Mouse (Mus musculus) embryonic facial prominence, embryonic 12.5 days (tissue): ENCODE results near the gene F2. TPM values are rescaled to one million over a fixed set of nuclear protein-coding genes. Genes with fewer than 3 reads are reported as not detected.

Source experiments
- ATAC-seq: fragments of 200-750 bp; cut with Nextera tagmentation; 2 replicates; pipeline ENCODE4 v1.8.0; 2017; ENCODE audit not compliant: insufficient number of reproducible peaks, insufficient read depth, low FRiP score, low TSS enrichment
- H3K27ac ChIP-seq: fragments of 300-500 bp; sonication (generic); 2 replicates; pipeline ENCODE4 v1.5.1; 2016; ENCODE audit warnings: mild to moderate bottlenecking
- H3K27me3 ChIP-seq: fragments of 300-500 bp; sonication (generic); 2 replicates; pipeline ENCODE4 v1.6.1; 2016; ENCODE audit warnings: mild to moderate bottlenecking, moderate library complexity
- H3K36me3 ChIP-seq: fragments of 300-500 bp; sonication (generic); 2 replicates; pipeline ENCODE4 v1.6.1; 2016; ENCODE audit warnings: mild to moderate bottlenecking
- H3K4me1 ChIP-seq: fragments of 300-500 bp; sonication (generic); 2 replicates; pipeline ENCODE4 v1.6.1; 2016
- H3K4me2 ChIP-seq: fragments of 300-500 bp; sonication (generic); replicated peaks from 2 replicates; pipeline ENCODE4 v1.6.1; 2016; ENCODE audit warnings: mild to moderate bottlenecking, moderate library complexity
- H3K4me3 ChIP-seq: fragments of 300-500 bp; sonication (generic); 2 replicates; pipeline ENCODE4 v1.5.1; 2016; ENCODE audit warnings: mild to moderate bottlenecking
- H3K9ac ChIP-seq: fragments of 300-500 bp; sonication (generic); 2 replicates; pipeline ENCODE4 v1.6.1; 2016; ENCODE audit warnings: mild to moderate bottlenecking, moderate library complexity
- H3K9me3 ChIP-seq: fragments of 300-500 bp; sonication (generic); 2 replicates; pipeline ENCODE4 v1.6.1; 2016; ENCODE audit warnings: mild to moderate bottlenecking, moderate library complexity
- WGBS: fragments of 180-500 bp; shearing (Covaris S2); methylation state at CpG from one replicate; pipeline ENCODE4 v1.1.7; 2016; 5-methylcytosine and 5-hydroxymethylcytosine counted together
- polyA plus RNA-seq: library from polyadenylated mRNA; unstranded; fragments of >200 nt; fragmentation: Nextera tagmentation; extraction: Ambion mirVana; gene quantifications from 2 replicates; pipeline ENCODE4 v1.2.1, GENCODE M21; 2016

Gene F2
- polyA plus RNA-seq: 0.15 and 0.31 TPM in 2 replicates

- no peaks in the 10 kb centered on the region for H3K4me1 ChIP-seq
- H3K9me3 ChIP-seq: no peaks in the 10 kb centered on the region
- H3K4me2 ChIP-seq: no peak within 1 kb of the TSS
- no peak within 1 kb of the TSS for H3K27ac ChIP-seq
- H3K9ac ChIP-seq: no peak within 1 kb of the TSS
- 92% methylated on average over 8 of the region's 8 CpGs for WGBS
- H3K27me3 ChIP-seq: no peaks in the 10 kb centered on the region
- H3K4me3 ChIP-seq: no peak within 1 kb of the TSS
- ATAC-seq: no peak
- H3K36me3 ChIP-seq: no peaks in the 10 kb centered on the region
These were observed at the start of gene F2 for GRCm38 (mm10) chr2:91636229-91636628. Gene F2, minus strand, starts transcription at chr2:91636414.

- no peak overlapping the region for H3K9ac ChIP-seq
- no peaks in the 10 kb centered on the region for H3K9me3 ChIP-seq
- 79% methylated on average over 8 of the region's 8 CpGs for WGBS
- H3K27me3 ChIP-seq: no peaks in the 10 kb centered on the region
- no peak overlapping the region for H3K27ac ChIP-seq
- no peaks in the 10 kb centered on the region for H3K4me1 ChIP-seq
- peaks cover 78% of the 10 kb centered on the region for H3K36me3 ChIP-seq
- H3K4me3 ChIP-seq: no peak overlapping the region
- no peak for ATAC-seq
- H3K4me2 ChIP-seq: no peak overlapping the region
These were observed 47.7 kb upstream of the F2 start for GRCm38 (mm10) chr2:91683919-91684318.

- Histone ChIP-seq H3K36me3 (peaks cover 81% of the 10 kb centered on the region), H3K27ac (no peak overlapping the region), H3K9me3 (no peaks in the 10 kb centered on the region), H3K9ac (no peak overlapping the region), H3K4me3 (no peak overlapping the region), H3K4me1 (no peaks in the 10 kb centered on the region), H3K27me3 (no peaks in the 10 kb centered on the region), H3K4me2 (no peak overlapping the region)
- no peak for ATAC-seq
- WGBS: 63% methylated on average over 4 of the region's 4 CpGs
These were observed 46.6 kb upstream of the F2 start for GRCm38 (mm10) chr2:91682850-91683249.

GRCm38 (mm10) chr2:91676961-91677360, 40.7 kb upstream of the F2 start:
- H3K27ac ChIP-seq: no peak overlapping the region
- H3K9ac ChIP-seq: no peak overlapping the region
- H3K9me3 ChIP-seq: no peaks in the 10 kb centered on the region
- no peaks in the 10 kb centered on the region for H3K27me3 ChIP-seq
- H3K4me1 ChIP-seq: no peaks in the 10 kb centered on the region
- no peak overlapping the region for H3K4me3 ChIP-seq
- H3K4me2 ChIP-seq: no peak overlapping the region
- no peak for ATAC-seq
- peaks cover 76% of the 10 kb centered on the region for H3K36me3 ChIP-seq

GRCm38 (mm10) chr2:91676420-91676819, 40.2 kb upstream of the F2 start:
- Histone ChIP-seq H3K36me3 (peaks cover 76% of the 10 kb centered on the region), H3K4me1 (no peaks in the 10 kb centered on the region), H3K27me3 (no peaks in the 10 kb centered on the region), H3K4me3 (no peak overlapping the region), H3K4me2 (no peak overlapping the region), H3K9me3 (no peaks in the 10 kb centered on the region), H3K27ac (no peak overlapping the region), H3K9ac (no peak overlapping the region)
- 82% methylated on average over 2 of the region's 2 CpGs for WGBS
- ATAC-seq: no peak

GRCm38 (mm10) chr2:91674895-91675294, 38.7 kb upstream of the F2 start:
- Histone ChIP-seq H3K4me2 (no peak overlapping the region), H3K27me3 (no peaks in the 10 kb centered on the region), H3K4me1 (no peaks in the 10 kb centered on the region), H3K36me3 (peaks cover 81% of the 10 kb centered on the region), H3K9ac (no peak overlapping the region), H3K9me3 (no peaks in the 10 kb centered on the region), H3K4me3 (no peak overlapping the region), H3K27ac (no peak overlapping the region)
- no peak for ATAC-seq
- WGBS: 83% methylated on average over 5 of the region's 5 CpGs

GRCm38 (mm10) chr2:91673587-91673986, 37.4 kb upstream of the F2 start:
- H3K9me3 ChIP-seq: no peaks in the 10 kb centered on the region
- H3K27ac ChIP-seq: no peak overlapping the region
- no peaks in the 10 kb centered on the region for H3K4me1 ChIP-seq
- no peaks in the 10 kb centered on the region for H3K27me3 ChIP-seq
- H3K9ac ChIP-seq: no peak overlapping the region
- H3K4me3 ChIP-seq: no peak overlapping the region
- no peak overlapping the region for H3K4me2 ChIP-seq
- peaks cover 82% of the 10 kb centered on the region for H3K36me3 ChIP-seq
- WGBS: 100% methylated on average over 2 of the region's 2 CpGs
- ATAC-seq: no peak

- no peaks in the 10 kb centered on the region for H3K27me3 ChIP-seq
- H3K4me1 ChIP-seq: no peaks in the 10 kb centered on the region
- no peak for ATAC-seq
- no peak overlapping the region for H3K9ac ChIP-seq
- WGBS: 88% methylated on average over 6 of the region's 6 CpGs
- H3K4me2 ChIP-seq: no peak overlapping the region
- H3K4me3 ChIP-seq: no peak overlapping the region
- no peak overlapping the region for H3K27ac ChIP-seq
- no peaks in the 10 kb centered on the region for H3K9me3 ChIP-seq
- H3K36me3 ChIP-seq: peaks cover 73% of the 10 kb centered on the region
These were observed 33.8 kb upstream of the F2 start for GRCm38 (mm10) chr2:91670038-91670437.

GRCm38 (mm10) chr2:91669326-91669725, 33.1 kb upstream of the F2 start:
- H3K4me1 ChIP-seq: no peaks in the 10 kb centered on the region
- no peak overlapping the region for H3K4me3 ChIP-seq
- H3K9me3 ChIP-seq: no peaks in the 10 kb centered on the region
- H3K27me3 ChIP-seq: no peaks in the 10 kb centered on the region
- H3K4me2 ChIP-seq: no peak overlapping the region
- peaks cover 74% of the 10 kb centered on the region for H3K36me3 ChIP-seq
- no peak overlapping the region for H3K27ac ChIP-seq
- 89% methylated on average over 8 of the region's 8 CpGs for WGBS
- H3K9ac ChIP-seq: no peak overlapping the region
- ATAC-seq: no peak

GRCm38 (mm10) chr2:91667747-91668146, 31.5 kb upstream of the F2 start:
- Histone ChIP-seq H3K4me1 (no peaks in the 10 kb centered on the region), H3K4me3 (no peak overlapping the region), H3K9ac (no peak overlapping the region), H3K36me3 (peaks cover 79% of the 10 kb centered on the region), H3K27me3 (no peaks in the 10 kb centered on the region), H3K4me2 (no peak overlapping the region), H3K9me3 (no peaks in the 10 kb centered on the region), H3K27ac (no peak overlapping the region)
- WGBS: 74% methylated on average over 2 of the region's 2 CpGs
- ATAC-seq: no peak

- Histone ChIP-seq H3K4me1 (no peaks in the 10 kb centered on the region), H3K9me3 (no peaks in the 10 kb centered on the region), H3K27ac (no peak overlapping the region), H3K27me3 (no peaks in the 10 kb centered on the region), H3K4me2 (no peak overlapping the region), H3K4me3 (no peak overlapping the region), H3K36me3 (peaks cover 83% of the 10 kb centered on the region), H3K9ac (no peak overlapping the region)
- WGBS: 95% methylated on average over 6 of the region's 6 CpGs
- no peak for ATAC-seq
These were observed 30.2 kb upstream of the F2 start for GRCm38 (mm10) chr2:91666386-91666910.

- Histone ChIP-seq H3K9me3 (no peaks in the 10 kb centered on the region), H3K27me3 (no peaks in the 10 kb centered on the region), H3K36me3 (peaks cover 76% of the 10 kb centered on the region), H3K9ac (no peak overlapping the region), H3K4me2 (no peak overlapping the region), H3K4me1 (no peaks in the 10 kb centered on the region), H3K4me3 (no peak overlapping the region), H3K27ac (no peak overlapping the region)
- ATAC-seq: no peak
These were observed 28.6 kb upstream of the F2 start for GRCm38 (mm10) chr2:91664780-91665179.

GRCm38 (mm10) chr2:91660981-91661380, 24.8 kb upstream of the F2 start:
- peaks cover 79% of the 10 kb centered on the region for H3K36me3 ChIP-seq
- H3K4me1 ChIP-seq: no peaks in the 10 kb centered on the region
- H3K4me3 ChIP-seq: no peak overlapping the region
- WGBS: 90% methylated on average over 6 of the region's 6 CpGs
- no peak overlapping the region for H3K27ac ChIP-seq
- H3K9ac ChIP-seq: no peak overlapping the region
- no peaks in the 10 kb centered on the region for H3K9me3 ChIP-seq
- no peaks in the 10 kb centered on the region for H3K27me3 ChIP-seq
- H3K4me2 ChIP-seq: no peak overlapping the region
- ATAC-seq: no peak
